Mouse (Mus musculus) heart, embryonic 15.5 days (tissue): ENCODE data around the gene Gm5475. TPM values are rescaled to one million over a fixed set of nuclear protein-coding genes. Genes with fewer than 3 reads are reported as not detected.

ENCODE experiments used
- ATAC-seq: fragments of 200-750 bp; cut with Nextera tagmentation; replicated peaks from 2 replicates; pipeline ENCODE4 v1.8.0; 2017; ENCODE audit warnings: low read depth, moderate TSS enrichment; ENCODE audit not compliant: insufficient number of reproducible peaks, insufficient read depth, low FRiP score
- H3K27ac ChIP-seq: fragments of 300-500 bp; sonication (generic); 2 replicates; pipeline ENCODE4 v1.5.1; 2015; ENCODE audit warnings: mild to moderate bottlenecking, inconsistent platforms
- H3K27me3 ChIP-seq: fragments of 300-500 bp; sonication (generic); 2 replicates; pipeline ENCODE4 v1.6.1; 2015; ENCODE audit warnings: inconsistent platforms
- H3K36me3 ChIP-seq: fragments of 300-500 bp; sonication (generic); 2 replicates; pipeline ENCODE4 v1.6.1; 2015; ENCODE audit warnings: mild to moderate bottlenecking, inconsistent platforms
- H3K4me1 ChIP-seq: fragments of 300-500 bp; sonication (generic); replicated peaks from 2 replicates; pipeline ENCODE4 v1.6.1; 2015; ENCODE audit warnings: inconsistent platforms
- H3K4me2 ChIP-seq: fragments of 300-500 bp; sonication (generic); 2 replicates; pipeline ENCODE4 v1.6.1; 2015; ENCODE audit warnings: inconsistent platforms, mild to moderate bottlenecking, moderate library complexity
- H3K4me3 ChIP-seq: fragments of 300-500 bp; sonication (generic); 2 replicates; pipeline ENCODE4 v1.5.1; 2015; ENCODE audit warnings: mild to moderate bottlenecking, inconsistent platforms
- H3K9ac ChIP-seq: fragments of 300-500 bp; sonication (generic); 2 replicates; pipeline ENCODE4 v1.6.1; 2015; ENCODE audit warnings: mild to moderate bottlenecking, inconsistent platforms
- H3K9me3 ChIP-seq: fragments of 300-500 bp; sonication (generic); replicated peaks from 2 replicates; pipeline ENCODE4 v1.6.1; 2016; ENCODE audit warnings: inconsistent platforms
- WGBS: fragments of 180-500 bp; shearing (Covaris S2); methylation state at CpG from one replicate; pipeline ENCODE4 v1.1.7; 2015; ENCODE audit warnings: mixed read lengths; 5-methylcytosine and 5-hydroxymethylcytosine counted together
- polyA plus RNA-seq: library from polyadenylated mRNA; unstranded; fragments of >200 nt; fragmentation: Nextera tagmentation; extraction: Ambion mirVana; gene quantifications from 2 replicates; pipeline ENCODE4 v1.2.1, GENCODE M21; 2015

Gm5475 gene
- polyA plus RNA-seq, 1 experiment from 2014 or later: not detected

DNA sequence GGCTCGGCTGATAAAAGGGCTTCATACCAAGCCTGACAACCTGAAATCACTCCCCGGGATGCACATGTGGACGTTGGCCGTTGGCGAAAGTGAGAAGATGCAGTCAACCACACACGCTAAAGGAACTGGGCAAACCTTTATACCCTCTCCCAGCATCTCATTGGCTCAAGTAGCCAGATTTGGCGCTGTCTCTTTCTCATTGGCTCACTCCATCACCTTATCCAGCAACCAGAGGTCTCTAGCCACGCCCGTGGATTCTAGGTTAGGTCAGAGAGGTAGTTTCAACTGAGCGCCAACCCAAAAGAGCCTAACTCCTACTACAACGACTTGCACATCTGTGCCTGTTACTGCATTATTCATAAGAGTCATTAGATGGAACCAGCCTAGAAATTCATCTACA is 30.5 kb downstream of the Gm5475 start:
- H3K4me1 ChIP-seq: no peaks in the 10 kb centered on the region
- no peak overlapping the region for H3K9ac ChIP-seq
- H3K27me3 ChIP-seq: no peaks in the 10 kb centered on the region; the same call in 1 of the 2 replicates
- 68% methylated on average over 11 of the region's 11 CpGs for WGBS
- H3K4me2 ChIP-seq: no peak overlapping the region
- no peaks in the 10 kb centered on the region for H3K9me3 ChIP-seq
- H3K36me3 ChIP-seq: no peaks in the 10 kb centered on the region
- no peak for ATAC-seq
- no peak overlapping the region for H3K27ac ChIP-seq
- no peak overlapping the region for H3K4me3 ChIP-seq

DNA sequence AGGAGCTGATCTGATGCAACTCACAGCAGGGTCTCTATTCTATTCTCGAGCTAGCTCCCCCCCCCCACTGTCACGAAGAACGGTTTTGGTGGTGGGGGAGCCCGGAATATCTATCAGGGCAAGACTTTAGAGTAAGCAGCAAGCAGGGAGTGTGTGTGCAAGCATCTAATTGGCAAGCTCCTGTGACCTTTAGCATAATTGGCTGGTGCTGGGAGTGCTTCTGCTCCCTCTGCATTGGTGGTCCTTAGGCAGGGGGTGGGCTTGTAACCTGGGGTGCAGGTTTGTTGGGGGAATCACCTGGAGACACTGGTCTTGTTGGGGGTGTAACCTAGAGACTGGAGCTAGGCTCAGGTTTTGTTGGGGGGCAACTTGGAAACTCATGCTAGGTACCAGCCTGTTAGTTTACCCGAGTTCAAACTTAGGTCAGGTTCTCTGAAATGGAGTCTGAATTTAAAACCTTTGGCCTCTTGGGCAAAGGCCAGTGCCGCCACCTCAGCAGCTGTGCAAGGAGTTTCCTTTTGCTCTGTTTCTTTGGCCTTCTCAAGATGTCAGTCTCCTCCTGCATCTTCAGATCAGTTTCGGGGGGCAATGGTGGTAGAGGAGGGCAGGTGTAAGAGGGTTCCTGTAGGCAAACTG is 34.5 kb downstream of the Gm5475 start:
- Histone ChIP-seq H3K9me3 (no peaks in the 10 kb centered on the region), H3K9ac (no peak overlapping the region), H3K4me3 (no peak overlapping the region), H3K27ac (no peak overlapping the region), H3K4me2 (no peak overlapping the region), H3K36me3 (no peaks in the 10 kb centered on the region), H3K4me1 (peaks cover 6% of the 10 kb centered on the region; the same call in 1 of the 2 replicates), H3K27me3 (peaks cover 3% of the 10 kb centered on the region; the same call in 1 of the 2 replicates)
- WGBS: 72% methylated on average over 7 of the region's 7 CpGs
- no peak for ATAC-seq

DNA sequence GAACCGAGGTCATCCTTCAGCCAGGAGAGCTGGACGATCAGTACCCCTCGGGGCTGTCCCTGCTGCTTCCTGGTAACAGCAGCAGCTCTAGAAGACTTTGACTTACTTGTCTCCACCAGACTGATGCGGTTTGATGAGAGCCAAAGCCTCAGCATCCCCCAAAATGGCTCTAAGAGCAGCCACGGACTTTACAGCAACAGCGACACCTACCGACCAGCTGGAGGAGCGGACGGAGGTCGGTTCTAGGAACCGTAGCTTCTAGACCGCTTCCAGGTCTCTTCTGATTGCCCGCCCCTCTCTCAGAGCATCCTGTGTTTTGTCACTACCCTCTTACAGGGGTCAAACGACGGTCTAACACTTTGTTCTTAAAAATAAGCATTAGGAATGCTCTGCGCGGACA is 35.4 kb downstream of the Gm5475 start:
- 3% methylated on average over 17 of the region's 17 CpGs for WGBS
- 0 out of 2 replicates have a peak, but pooled peaks have one; percentile 43 for ATAC-seq

DNA sequence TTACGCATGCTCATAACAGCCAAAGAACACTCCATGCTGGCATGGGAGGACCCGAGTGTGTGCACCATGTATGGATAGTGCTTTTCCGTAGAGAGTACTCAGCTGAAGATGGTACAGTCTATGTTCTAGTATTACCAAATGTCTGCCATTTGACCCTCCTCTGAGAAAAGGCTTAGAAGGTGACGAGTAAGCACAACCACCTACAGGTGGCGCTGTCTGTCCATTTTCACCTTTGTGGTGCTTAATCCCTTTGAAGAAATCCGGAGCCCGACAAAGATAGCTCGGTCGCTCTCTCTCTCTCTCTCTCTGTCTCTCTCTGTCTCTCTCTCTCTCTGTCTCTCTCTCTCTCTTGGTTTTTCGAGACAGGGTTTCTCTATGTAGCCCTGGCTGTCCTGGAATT is 36.1 kb downstream of the Gm5475 start:
- H3K36me3 ChIP-seq: no peaks in the 10 kb centered on the region
- H3K4me1 ChIP-seq: peaks cover 6% of the 10 kb centered on the region; the same call in 1 of the 2 replicates
- peaks cover 3% of the 10 kb centered on the region; the same call in 1 of the 2 replicates for H3K27me3 ChIP-seq
- H3K9me3 ChIP-seq: no peaks in the 10 kb centered on the region
- no peak overlapping the region for H3K4me2 ChIP-seq
- no peak overlapping the region for H3K9ac ChIP-seq
- WGBS: 40% methylated on average over 10 of the region's 10 CpGs
- no peak for ATAC-seq
- no peak overlapping the region for H3K4me3 ChIP-seq
- no peak overlapping the region for H3K27ac ChIP-seq

More for the DNA sequence above, 35.4 kb downstream of the Gm5475 start:
- peaks cover 3% of the 10 kb centered on the region; the same call in 1 of the 2 replicates for H3K27me3 ChIP-seq
- H3K4me3 ChIP-seq: no peak overlapping the region
- H3K4me1 ChIP-seq: peaks cover 6% of the 10 kb centered on the region; the same call in 1 of the 2 replicates
- H3K9me3 ChIP-seq: no peaks in the 10 kb centered on the region
- no peak overlapping the region for H3K27ac ChIP-seq
- H3K4me2 ChIP-seq: peak overlapping the region; percentile 32; the same call in 1 of the 2 replicates
- H3K36me3 ChIP-seq: no peaks in the 10 kb centered on the region
- H3K9ac ChIP-seq: no peak overlapping the region

- Histone ChIP-seq H3K27me3 (peaks cover 3% of the 10 kb centered on the region; the same call in 1 of the 2 replicates), H3K9ac (no peak overlapping the region), H3K4me3 (no peak overlapping the region), H3K27ac (no peak overlapping the region), H3K36me3 (no peaks in the 10 kb centered on the region), H3K9me3 (no peaks in the 10 kb centered on the region), H3K4me2 (peak overlapping the region; percentile 31), H3K4me1 (peaks cover 6% of the 10 kb centered on the region; the same call in 1 of the 2 replicates)
- peak; percentile 63; the same call in 1 of the 2 replicates for ATAC-seq
- WGBS: 8% methylated on average over 12 of the region's 12 CpGs
Observed at GRCm38 (mm10) chr15:100460942-100461341, 39.0 kb downstream of the Gm5475 start.

GRCm38 (mm10) chr15:100461646-100462045 is 39.7 kb downstream of the Gm5475 start:
- H3K4me1 ChIP-seq: peaks cover 6% of the 10 kb centered on the region; the same call in 1 of the 2 replicates
- ATAC-seq: no peak
- no peak overlapping the region for H3K27ac ChIP-seq
- no peak overlapping the region for H3K4me2 ChIP-seq
- peaks cover 3% of the 10 kb centered on the region; the same call in 1 of the 2 replicates for H3K27me3 ChIP-seq
- H3K4me3 ChIP-seq: no peak overlapping the region
- H3K9me3 ChIP-seq: no peaks in the 10 kb centered on the region
- no peak overlapping the region for H3K9ac ChIP-seq
- WGBS: 48% methylated on average over 9 of the region's 9 CpGs
- no peaks in the 10 kb centered on the region for H3K36me3 ChIP-seq

DNA sequence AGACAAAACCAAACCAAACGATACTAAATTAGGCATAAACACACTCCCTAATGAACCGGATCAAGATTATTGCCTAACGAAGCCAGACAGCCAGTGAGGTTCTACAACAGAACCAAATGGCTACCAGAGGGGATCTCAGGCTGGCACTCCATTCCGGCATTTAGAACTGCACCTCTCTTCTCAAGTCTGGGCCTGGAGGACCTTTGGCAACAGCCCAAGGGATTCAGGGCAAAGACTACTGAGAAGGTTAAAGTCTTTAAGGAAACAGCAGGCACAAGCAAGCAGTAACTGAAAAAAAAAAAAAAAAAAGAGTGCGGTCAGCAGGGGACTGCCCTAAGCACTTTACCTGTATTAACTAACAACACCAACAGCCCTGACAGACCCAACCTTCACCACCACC is 40.1 kb downstream of the Gm5475 start:
- no peak for ATAC-seq
- Histone ChIP-seq H3K36me3 (no peaks in the 10 kb centered on the region), H3K4me3 (no peak overlapping the region), H3K4me2 (no peak overlapping the region), H3K27me3 (peaks cover 3% of the 10 kb centered on the region; the same call in 1 of the 2 replicates), H3K27ac (no peak overlapping the region), H3K9me3 (no peaks in the 10 kb centered on the region), H3K9ac (no peak overlapping the region), H3K4me1 (peaks cover 6% of the 10 kb centered on the region; the same call in 1 of the 2 replicates)
- WGBS: 75% methylated on average over 5 of the region's 5 CpGs

GRCm38 (mm10) chr15:100463712-100464111 is 41.8 kb downstream of the Gm5475 start:
- no peak overlapping the region for H3K27ac ChIP-seq
- no peak overlapping the region for H3K4me3 ChIP-seq
- peaks cover 18% of the 10 kb centered on the region for H3K4me1 ChIP-seq

GRCm38 (mm10) chr15:100465432-100465831 is 43.5 kb downstream of the Gm5475 start:
- no peak for ATAC-seq
- Histone ChIP-seq H3K36me3 (no peaks in the 10 kb centered on the region), H3K27ac (no peak overlapping the region), H3K9ac (no peak overlapping the region), H3K9me3 (no peaks in the 10 kb centered on the region), H3K4me3 (no peak overlapping the region), H3K4me1 (peaks cover 28% of the 10 kb centered on the region), H3K27me3 (peaks cover under 1% of the 10 kb centered on the region; the same call in 1 of the 2 replicates), H3K4me2 (no peak overlapping the region)
- 69% methylated on average over 2 of the region's 2 CpGs for WGBS

More at GRCm38 (mm10) chr15:100463712-100464111, 41.8 kb downstream of the Gm5475 start:
- Histone ChIP-seq H3K36me3 (no peaks in the 10 kb centered on the region), H3K9me3 (no peaks in the 10 kb centered on the region), H3K27me3 (peaks cover 3% of the 10 kb centered on the region; the same call in 1 of the 2 replicates), H3K4me2 (no peak overlapping the region), H3K9ac (no peak overlapping the region)
- 25% methylated on average over 6 of the region's 6 CpGs for WGBS
- no peak for ATAC-seq

- Histone ChIP-seq H3K4me2 (peak overlapping the region; percentile 83), H3K36me3 (peaks cover 16% of the 10 kb centered on the region), H3K9ac (no peak overlapping the region), H3K27ac (no peak overlapping the region), H3K27me3 (no peaks in the 10 kb centered on the region), H3K9me3 (no peaks in the 10 kb centered on the region), H3K4me3 (peak overlapping the region; percentile 84; the same call in 1 of the 2 replicates), H3K4me1 (peaks cover 23% of the 10 kb centered on the region)
- 33% methylated on average over 8 of the region's 8 CpGs for WGBS
- ATAC-seq: no peak
Observed at GRCm38 (mm10) chr15:100467738-100468137, 45.8 kb downstream of the Gm5475 start.

GRCm38 (mm10) chr15:100468295-100469188 is 46.6 kb downstream of the Gm5475 start, which contains the start of gene Letmd1:
Gene Letmd1, plus strand, starts transcription at chr15:100469023.
- Histone ChIP-seq H3K27me3 (no peaks in the 10 kb centered on the region), H3K9ac (peak within 1 kb of the TSS; percentile 84), H3K4me3 (peak within 1 kb of the TSS; percentile 84), H3K4me1 (peaks cover 23% of the 10 kb centered on the region), H3K4me2 (peak within 1 kb of the TSS; percentile 83), H3K27ac (peak within 1 kb of the TSS; percentile 90), H3K36me3 (peaks cover 23% of the 10 kb centered on the region), H3K9me3 (no peaks in the 10 kb centered on the region)
- 2% methylated on average over 84 of the region's 84 CpGs for WGBS
- ATAC-seq: peak; percentile 94
